12 mouse cellular contexts compared by ENCODE assay signal in the genomic region with DNA sequence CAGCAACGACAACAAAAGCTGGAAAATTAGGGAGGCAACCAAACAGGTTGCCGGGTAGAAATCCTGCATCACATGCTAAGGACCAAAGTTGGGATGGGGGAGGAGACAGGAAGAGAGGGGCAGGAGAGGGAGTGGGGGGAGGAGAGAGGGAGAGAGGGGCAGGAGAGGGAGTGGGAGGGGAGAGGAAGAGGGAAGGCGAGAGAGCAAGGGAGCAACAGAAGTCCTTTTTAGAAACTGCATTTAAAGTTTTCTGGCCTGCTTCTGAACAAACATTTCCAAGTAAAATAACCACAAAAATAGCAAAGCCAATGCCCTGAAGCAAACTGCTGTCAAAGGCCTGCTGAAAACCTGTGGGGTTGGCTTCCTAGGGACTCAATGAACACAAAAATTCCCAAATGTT.
A peak's percentile ranks its signal among the peaks of the same experiment; 100 is the strongest.
DNase-seq lines count a peak whose midpoint lies in the region; ATAC-seq lines count a peak whose summit lies in the region.
"Had no signal": no experiment of that assay in that cellular context is flagged by ENCODE, and none has a peak within 500 bp of the region (broad histone marks: within the 10 kb centered on the region; RNA-seq: fewer than 3 reads in every experiment).

No protein-coding gene starts in this region.

- no peak for ATAC-seq in limb, embryonic 12.5 days (ENCODE audit: insufficient number of reproducible peaks, insufficient read depth, low FRiP score, low TSS enrichment, low read depth)
- ATAC-seq: hindbrain, postnatal 0 days had no signal

- H3K4me3 ChIP-seq in limb, embryonic 12.5 days (replicated peaks), result no peak overlapping the region
- H3K4me3 ChIP-seq: erythroblast, embryonic 14.5 days; heart, embryonic 13.5 days had no signal

- 12% methylated on average over 3 of the region's 3 CpGs for WGBS in limb, embryonic 12.5 days

- peak overlapping the region; percentile 64; the same call in 1 of the 2 replicates for H3K27ac ChIP-seq in limb, embryonic 12.5 days
- H3K27ac ChIP-seq: heart, embryonic 13.5 days; hindbrain, postnatal 0 days had no signal

- no peaks in the 10 kb centered on the region for H3K27me3 ChIP-seq in limb, embryonic 12.5 days
- H3K27me3 ChIP-seq: heart, embryonic 13.5 days had no signal

- no peak overlapping the region for H3K9ac ChIP-seq in limb, embryonic 12.5 days (replicated peaks)
- H3K9ac ChIP-seq: heart, embryonic 13.5 days had no signal

- peak; percentile 23 for DNase-seq in kidney, postnatal 10 days
- DNase-seq in kidney, adult 11 months, result no peak
- DNase-seq in ZHBTc4 (ENCODE audit: low read depth, low spot score), result peak; percentile 16
- DNase-seq in embryo, embryonic 11 days, result peak; percentile 53
- no peak for DNase-seq in frontal cortex, postnatal 14 days (ENCODE audit: low spot score in 2 of 2)
- no peak for DNase-seq in cerebellum, adult 8-10 months
- DNase-seq: cerebellum, adult 9-11 months; liver had no signal

- no peak overlapping the region for H3K4me2 ChIP-seq in limb, embryonic 12.5 days
- H3K4me2 ChIP-seq: heart, embryonic 13.5 days had no signal

- H3K9me3 ChIP-seq in limb, embryonic 12.5 days, result no peaks in the 10 kb centered on the region
- H3K9me3 ChIP-seq: heart, embryonic 13.5 days had no signal

- peaks cover 6% of the 10 kb centered on the region for H3K4me1 ChIP-seq in limb, embryonic 12.5 days (replicated peaks)
- H3K4me1 ChIP-seq: heart, embryonic 13.5 days had no signal

- H3K36me3 ChIP-seq in limb, embryonic 12.5 days, result no peaks in the 10 kb centered on the region
- H3K36me3 ChIP-seq: heart, embryonic 13.5 days had no signal

Comparison
In these comparisons a context has a peak if more than half of its experiments do, and no peak if none do; other contexts are left out.
1. DNase-seq: peak in kidney, postnatal 10 days (single experiment), ZHBTc4 (single experiment) and embryo, embryonic 11 days (single experiment); none in kidney, adult 11 months (single experiment), frontal cortex, postnatal 14 days (0 of 2) and cerebellum, adult 8-10 months (single experiment).